In genomic region chr1:127208167-127208566, GRCm38 (mm10) we compare ENCODE assay signal across 18 mouse cellular contexts. TPM values are rescaled to one million over a fixed set of nuclear protein-coding genes. Genes with fewer than 3 reads are reported as not detected.
A peak's percentile ranks its signal among the peaks of the same experiment; 100 is the strongest.
DNase-seq lines count a peak whose midpoint lies in the region; ATAC-seq and TF ChIP-seq lines count a peak whose summit lies in the region.
"Had no signal": no experiment of that assay in that cellular context is flagged by ENCODE, and none has a peak within 500 bp of the region (broad histone marks: within the 10 kb centered on the region; RNA-seq: fewer than 3 reads in every experiment).

No protein-coding gene starts in this region.

- H3K27ac ChIP-seq in hindbrain, embryonic 15.5 days (replicated peaks): no peak overlapping the region
- H3K27ac ChIP-seq in hindbrain, embryonic 10.5 days: no peak overlapping the region
- H3K27ac ChIP-seq in forebrain, postnatal 0 days (ENCODE audit: low read depth, low read length): 0 out of 2 replicates have a peak overlapping the region, but pooled peaks have one; percentile 15
- no peak overlapping the region for H3K27ac ChIP-seq in neural tube, embryonic 14.5 days (ENCODE audit: low read depth, low read length)
- H3K27ac ChIP-seq: embryonic facial prominence, embryonic 15.5 days; limb, embryonic 13.5 days; liver, embryonic 14.5 days had no signal

- no peaks in the 10 kb centered on the region for H3K36me3 ChIP-seq in hindbrain, embryonic 15.5 days
- H3K36me3 ChIP-seq in hindbrain, embryonic 10.5 days: no peaks in the 10 kb centered on the region
- no peaks in the 10 kb centered on the region for H3K36me3 ChIP-seq in forebrain, postnatal 0 days (ENCODE audit: insufficient read depth)
- no peaks in the 10 kb centered on the region for H3K36me3 ChIP-seq in neural tube, embryonic 14.5 days (ENCODE audit: control insufficient read depth, insufficient read depth, low read length)
- H3K36me3 ChIP-seq: embryonic facial prominence, embryonic 15.5 days; limb, embryonic 13.5 days had no signal

- TF ChIP-seq CTCF in forebrain, postnatal 0 days (IDR thresholded peaks at IDR 0.05; ENCODE audit: low read depth): no peak

- 71% methylated on average over 9 of the region's 9 CpGs for WGBS in hindbrain, embryonic 15.5 days
- 79% methylated on average over 9 of the region's 9 CpGs for WGBS in hindbrain, embryonic 10.5 days
- 57% methylated on average over 9 of the region's 9 CpGs for WGBS in forebrain, postnatal 0 days
- WGBS in neural tube, embryonic 14.5 days: 85% methylated on average over 9 of the region's 9 CpGs

- no peaks in the 10 kb centered on the region for H3K27me3 ChIP-seq in hindbrain, embryonic 15.5 days
- H3K27me3 ChIP-seq in hindbrain, embryonic 10.5 days (ENCODE audit: insufficient read depth, poor library complexity, severe bottlenecking): no peaks in the 10 kb centered on the region
- no peaks in the 10 kb centered on the region for H3K27me3 ChIP-seq in forebrain, postnatal 0 days (ENCODE audit: insufficient read depth, low read length)
- no peaks in the 10 kb centered on the region for H3K27me3 ChIP-seq in neural tube, embryonic 14.5 days (ENCODE audit: control insufficient read depth, insufficient read depth, low read length)
- H3K27me3 ChIP-seq: embryonic facial prominence, embryonic 15.5 days; limb, embryonic 13.5 days had no signal

- peak overlapping the region; percentile 11; the same call in 1 of the 2 replicates for H3K4me3 ChIP-seq in hindbrain, embryonic 15.5 days
- H3K4me3 ChIP-seq in hindbrain, embryonic 10.5 days: no peak overlapping the region
- no peak overlapping the region for H3K4me3 ChIP-seq in forebrain, postnatal 0 days (ENCODE audit: low read depth, low read length)
- H3K4me3 ChIP-seq in neural tube, embryonic 14.5 days (ENCODE audit: low read depth, low read length): no peak overlapping the region
- H3K4me3 ChIP-seq: limb, embryonic 13.5 days had no signal

- no peak overlapping the region for H3K9ac ChIP-seq in hindbrain, embryonic 15.5 days
- peak overlapping the region; percentile 31 for H3K9ac ChIP-seq in forebrain, postnatal 0 days
- H3K9ac ChIP-seq in neural tube, embryonic 14.5 days (replicated peaks; ENCODE audit: low read depth, low read length): no peak overlapping the region
- H3K9ac ChIP-seq: embryonic facial prominence, embryonic 15.5 days; limb, embryonic 13.5 days; liver, embryonic 14.5 days had no signal

- H3K4me2 ChIP-seq in hindbrain, embryonic 15.5 days: peak overlapping the region; percentile 87
- H3K4me2 ChIP-seq in forebrain, postnatal 0 days (ENCODE audit: low read depth): peak overlapping the region; percentile 90
- peak overlapping the region; percentile 66 for H3K4me2 ChIP-seq in neural tube, embryonic 14.5 days (ENCODE audit: low read depth, low read length)
- H3K4me2 ChIP-seq: embryonic facial prominence, embryonic 15.5 days; limb, embryonic 13.5 days had no signal

- peaks cover 41% of the 10 kb centered on the region for H3K4me1 ChIP-seq in hindbrain, embryonic 15.5 days (replicated peaks)
- peaks cover 47% of the 10 kb centered on the region for H3K4me1 ChIP-seq in hindbrain, embryonic 10.5 days (replicated peaks)
- H3K4me1 ChIP-seq in forebrain, postnatal 0 days (ENCODE audit: insufficient read depth): peaks cover 17% of the 10 kb centered on the region
- H3K4me1 ChIP-seq in neural tube, embryonic 14.5 days (ENCODE audit: control insufficient read depth, insufficient read depth, low read length): peaks cover 10% of the 10 kb centered on the region; the same call in 1 of the 2 replicates

- no peaks in the 10 kb centered on the region for H3K9me3 ChIP-seq in hindbrain, embryonic 15.5 days
- H3K9me3 ChIP-seq in hindbrain, embryonic 10.5 days: no peaks in the 10 kb centered on the region
- H3K9me3 ChIP-seq in forebrain, postnatal 0 days (ENCODE audit: low read length): no peaks in the 10 kb centered on the region
- no peaks in the 10 kb centered on the region for H3K9me3 ChIP-seq in neural tube, embryonic 14.5 days (ENCODE audit: control insufficient read depth, low read length)
- H3K9me3 ChIP-seq: embryonic facial prominence, embryonic 15.5 days; limb, embryonic 13.5 days had no signal

- DNase-seq in hindbrain, embryonic 10.5 days (ENCODE audit: low spot score): no peak
- peak; percentile 35 for DNase-seq in right cerebral cortex, adult 18-20 months
- no peak for DNase-seq in right cerebral cortex, postnatal 4 days
- DNase-seq in forebrain, postnatal 0 days: peak; percentile 41
- DNase-seq in urinary bladder, adult 2 months (ENCODE audit: low spot score): no peak
- no peak for DNase-seq in layer of hippocampus, adult 18-20 months (ENCODE audit: low spot score in 2 of 2)
- DNase-seq: adrenal gland, postnatal 25 days; cerebellum, postnatal 10 days; embryo, embryonic 11 days; gastrocnemius, postnatal 10 days; kidney, adult 8-10 months; kidney, postnatal 36 days; thymus, postnatal 25 days had no signal

- ATAC-seq in hindbrain, embryonic 15.5 days (ENCODE audit: low FRiP score, low read depth): no peak
- ATAC-seq in forebrain, postnatal 0 days: no peak
- no peak for ATAC-seq in neural tube, embryonic 14.5 days (ENCODE audit: low read depth)

RNA-seq across cellular contexts. Expression of gene Mgat5, which starts 3.4 kb away (rescaled TPM):
- 14.3 and 15.0 TPM in 2 replicates for polyA plus RNA-seq in hindbrain, embryonic 15.5 days (2015; fragmentation: Nextera tagmentation; extraction: Ambion mirVana)
- polyA plus RNA-seq in hindbrain, embryonic 10.5 days (2016; fragmentation: Nextera tagmentation; extraction: Ambion mirVana): 4.7 and 7.0 TPM in 2 replicates
- 30.4 and 42.9 TPM in 2 replicates for total RNA-seq in forebrain, postnatal 0 days (2014; rRNA removed)
- 5.4 and 9.3 TPM in 2 replicates for polyA plus RNA-seq in forebrain, postnatal 0 days (2015; fragmentation: Nextera tagmentation; extraction: Ambion mirVana)
- polyA plus RNA-seq in neural tube, embryonic 14.5 days (2014; fragmentation: Nextera tagmentation; extraction: Ambion mirVana): 15.6 and 22.2 TPM in 2 replicates
- polyA plus RNA-seq in urinary bladder, adult 2 months (2012; rRNA removed): 12.7 and 15.4 TPM in 2 replicates
- total RNA-seq in layer of hippocampus, adult 18-20 months (2021): 10 to 100 TPM; 48.4 to 48.7 TPM

Comparison
In these comparisons a context has a peak if more than half of its experiments do, and no peak if none do; other contexts are left out.
1. DNase-seq: peak in right cerebral cortex, adult 18-20 months (single experiment) and forebrain, postnatal 0 days (single experiment); none in hindbrain, embryonic 10.5 days (single experiment), right cerebral cortex, postnatal 4 days (single experiment), urinary bladder, adult 2 months (single experiment) and layer of hippocampus, adult 18-20 months (0 of 2).
2. Peak in every context shown above with its lines, with median percentiles within 50 percentile points of each other: H3K4me2 ChIP-seq.